Mouse (Mus musculus): ENCODE data around the gene Plekhg1. TPM values are rescaled to one million over a fixed set of nuclear protein-coding genes. Genes with fewer than 3 reads are reported as not detected.

The Plekhg1 gene
- polyA plus RNA-seq, 1 experiment from 2014 or later: 16.2 TPM

- DNase-seq (ENCODE audit: low spot score) (no peak), ATAC-seq (replicated peaks; ENCODE audit: insufficient number of reproducible peaks, low FRiP score, low TSS enrichment, low read depth) (no peak)
Measured at GRCm38 (mm10) chr10:3724665-3725064, 15.5 kb upstream of the Plekhg1 start.

DNA sequence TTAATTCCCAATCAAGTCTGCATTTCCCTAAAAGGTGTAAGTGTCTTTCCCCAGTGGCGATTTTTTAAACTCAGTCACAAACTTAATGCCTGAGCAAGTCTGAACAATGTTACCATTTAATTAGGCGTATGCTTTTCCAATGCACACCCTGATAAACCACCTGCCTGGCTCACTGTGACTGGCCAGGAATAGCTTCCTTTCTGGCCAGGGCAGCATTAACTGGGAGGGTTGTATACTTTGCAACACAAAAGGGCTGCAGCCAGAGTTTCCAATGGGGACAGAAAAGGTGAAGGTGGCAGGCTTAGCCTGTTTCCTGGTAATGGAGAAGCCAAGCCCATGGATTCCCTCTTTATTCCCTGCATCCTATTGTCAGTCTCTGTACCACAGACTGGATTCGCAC lies 10.5 kb upstream of the Plekhg1 start:
- Histone ChIP-seq H3K9ac (replicated peaks; ENCODE audit: low read length) (no peak overlapping the region), H3K4me3 (ENCODE audit: low read depth, low read length) (no peak overlapping the region), H3K4me1 (ENCODE audit: control insufficient read depth, insufficient read depth, low read length) (no peaks in the 10 kb centered on the region), H3K27me3 (ENCODE audit: control insufficient read depth, insufficient read depth, low read length) (no peaks in the 10 kb centered on the region), H3K9me3 (replicated peaks; ENCODE audit: control insufficient read depth, low read length) (no peaks in the 10 kb centered on the region), H3K36me3 (replicated peaks; ENCODE audit: control insufficient read depth, insufficient read depth, low read depth, low read length) (no peaks in the 10 kb centered on the region), H3K4me2 (ENCODE audit: low read depth, low read length) (no peak overlapping the region), H3K27ac (replicated peaks; ENCODE audit: low read depth, low read length) (peak overlapping the region; percentile 28; the same call in 1 of the 2 replicates)
- WGBS: 47% methylated on average over 3 of the region's 3 CpGs
- no peak for DNase-seq (ENCODE audit: low spot score)
- no peak for ATAC-seq (replicated peaks; ENCODE audit: insufficient number of reproducible peaks, low FRiP score, low TSS enrichment, low read depth)

More at GRCm38 (mm10) chr10:3724665-3725064, 15.5 kb upstream of the Plekhg1 start:
- no peak overlapping the region for H3K9ac ChIP-seq (replicated peaks; ENCODE audit: low read length)
- H3K9me3 ChIP-seq (replicated peaks; ENCODE audit: control insufficient read depth, low read length): no peaks in the 10 kb centered on the region
- no peak overlapping the region for H3K4me3 ChIP-seq (ENCODE audit: low read depth, low read length)
- H3K27ac ChIP-seq (replicated peaks; ENCODE audit: low read depth, low read length): no peak overlapping the region
- no peaks in the 10 kb centered on the region for H3K4me1 ChIP-seq (ENCODE audit: control insufficient read depth, insufficient read depth, low read length)
- H3K36me3 ChIP-seq (replicated peaks; ENCODE audit: control insufficient read depth, insufficient read depth, low read depth, low read length): no peaks in the 10 kb centered on the region
- no peaks in the 10 kb centered on the region for H3K27me3 ChIP-seq (ENCODE audit: control insufficient read depth, insufficient read depth, low read length)
- WGBS: 73% methylated on average over 1 of the region's 1 CpGs
- no peak overlapping the region for H3K4me2 ChIP-seq (ENCODE audit: low read depth, low read length)

DNA sequence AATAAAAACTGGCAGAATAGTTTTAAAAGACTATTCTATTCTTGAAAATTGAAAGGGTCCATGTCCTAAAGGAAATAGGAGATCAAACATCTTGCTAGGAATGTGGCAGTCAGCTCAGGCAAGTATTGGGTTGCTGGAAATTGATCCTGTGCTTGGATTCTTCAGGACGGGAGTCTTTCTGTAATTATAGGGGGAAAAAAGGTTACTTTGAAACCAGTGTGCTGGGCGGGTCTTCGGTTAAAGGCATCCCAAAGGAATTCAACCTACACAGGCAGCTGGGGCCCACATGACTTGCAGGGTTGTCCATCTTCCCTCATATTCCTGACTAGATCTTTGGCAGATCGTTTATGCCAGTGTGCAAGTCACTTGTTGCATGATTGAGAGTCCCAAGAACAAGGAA lies 9.8 kb upstream of the Plekhg1 start:
- Histone ChIP-seq H3K36me3 (replicated peaks; ENCODE audit: control insufficient read depth, insufficient read depth, low read depth, low read length) (no peaks in the 10 kb centered on the region), H3K27me3 (ENCODE audit: control insufficient read depth, insufficient read depth, low read length) (no peaks in the 10 kb centered on the region), H3K27ac (replicated peaks; ENCODE audit: low read depth, low read length) (no peak overlapping the region), H3K4me3 (ENCODE audit: low read depth, low read length) (no peak overlapping the region), H3K4me1 (ENCODE audit: control insufficient read depth, insufficient read depth, low read length) (no peaks in the 10 kb centered on the region), H3K9ac (replicated peaks; ENCODE audit: low read length) (no peak overlapping the region), H3K9me3 (replicated peaks; ENCODE audit: control insufficient read depth, low read length) (no peaks in the 10 kb centered on the region), H3K4me2 (ENCODE audit: low read depth, low read length) (no peak overlapping the region)
- DNase-seq (ENCODE audit: low spot score): peak; percentile 82
- 14% methylated on average over 4 of the region's 4 CpGs for WGBS
- no peak for ATAC-seq (replicated peaks; ENCODE audit: insufficient number of reproducible peaks, low FRiP score, low TSS enrichment, low read depth)

DNA sequence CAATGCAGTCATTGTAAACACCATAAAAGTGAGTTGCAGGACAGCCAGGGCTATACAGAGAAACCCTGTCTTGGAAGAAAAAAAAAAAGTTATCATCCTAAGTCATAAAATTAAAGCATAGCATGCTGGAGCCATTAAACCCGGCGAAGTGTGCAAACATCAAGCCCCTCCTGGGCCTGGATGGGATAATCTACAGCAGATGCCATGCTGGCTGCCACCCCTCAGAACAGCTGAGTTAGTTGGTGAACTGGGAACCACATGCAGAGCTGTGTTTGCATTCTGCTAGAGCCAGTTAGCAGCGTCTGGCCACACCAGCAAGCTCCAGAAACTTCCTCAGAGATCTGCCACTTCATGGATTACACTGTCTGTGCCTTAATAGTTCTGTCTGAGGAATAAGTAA lies 3.1 kb upstream of the Plekhg1 start:
- Histone ChIP-seq H3K36me3 (replicated peaks; ENCODE audit: control insufficient read depth, insufficient read depth, low read depth, low read length) (no peaks in the 10 kb centered on the region), H3K4me3 (ENCODE audit: low read depth, low read length) (no peak overlapping the region), H3K27ac (replicated peaks; ENCODE audit: low read depth, low read length) (no peak overlapping the region), H3K9ac (replicated peaks; ENCODE audit: low read length) (no peak overlapping the region), H3K4me1 (ENCODE audit: control insufficient read depth, insufficient read depth, low read length) (no peaks in the 10 kb centered on the region), H3K27me3 (ENCODE audit: control insufficient read depth, insufficient read depth, low read length) (no peaks in the 10 kb centered on the region), H3K9me3 (replicated peaks; ENCODE audit: control insufficient read depth, low read length) (no peaks in the 10 kb centered on the region), H3K4me2 (ENCODE audit: low read depth, low read length) (no peak overlapping the region)
- 22% methylated on average over 3 of the region's 3 CpGs for WGBS
- peak; percentile 64 for DNase-seq (ENCODE audit: low spot score)
- no peak for ATAC-seq (replicated peaks; ENCODE audit: insufficient number of reproducible peaks, low FRiP score, low TSS enrichment, low read depth)

DNA sequence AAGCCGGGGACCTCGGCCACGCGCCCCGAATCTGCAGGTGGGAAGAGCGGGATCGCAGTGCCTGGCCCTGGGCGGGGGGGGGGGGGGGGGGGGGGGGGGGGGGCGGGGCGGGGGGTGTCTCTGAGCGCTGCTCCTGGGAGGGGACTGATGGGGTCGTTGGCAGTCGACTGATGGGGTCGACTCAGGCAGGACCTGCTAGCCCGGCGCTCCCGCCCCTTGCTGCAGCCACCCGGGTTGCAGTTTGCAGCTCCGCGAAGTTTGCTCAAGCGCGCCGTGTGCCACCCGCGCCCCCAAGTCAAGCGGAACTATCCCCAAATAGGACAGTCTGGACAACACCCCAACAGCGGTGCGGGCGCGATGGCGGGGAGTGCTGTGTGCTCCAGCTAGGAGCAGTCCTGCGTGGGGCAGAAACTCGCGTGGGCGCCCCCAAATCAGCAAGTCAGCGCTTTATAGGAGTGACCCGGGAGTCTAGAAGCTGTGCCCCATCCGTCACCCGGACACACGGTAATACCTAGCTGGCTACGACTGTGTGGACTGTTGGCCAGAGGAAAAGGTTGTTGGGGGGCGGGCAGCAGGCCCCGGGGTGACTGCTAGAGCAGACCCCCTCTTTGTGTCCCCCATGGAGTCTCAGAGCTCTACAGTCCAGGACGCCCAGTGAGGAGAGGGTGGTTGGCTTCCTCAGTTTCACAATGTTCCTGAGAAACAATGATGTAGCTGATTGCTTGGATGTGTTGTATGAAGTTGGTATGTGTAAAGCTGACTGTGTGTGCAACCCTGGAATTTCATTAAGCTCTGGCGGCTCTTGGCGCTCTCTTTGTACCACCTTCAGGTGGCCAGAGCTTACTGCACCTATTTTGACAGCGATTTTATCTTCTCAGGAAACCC lies 582 bp downstream of the Plekhg1 start:
- ATAC-seq (replicated peaks; ENCODE audit: insufficient number of reproducible peaks, low FRiP score, low TSS enrichment, low read depth): peak; percentile 81
- peak overlapping the region; percentile 85 for H3K27ac ChIP-seq (replicated peaks; ENCODE audit: low read depth, low read length)
- peak overlapping the region; percentile 79 for H3K4me2 ChIP-seq (ENCODE audit: low read depth, low read length)
- no peaks in the 10 kb centered on the region; the same call in 1 of the 2 replicates for H3K4me1 ChIP-seq (ENCODE audit: control insufficient read depth, insufficient read depth, low read length)
- DNase-seq (ENCODE audit: low spot score): peak; percentile 85
- peak overlapping the region; percentile 75 for H3K9ac ChIP-seq (replicated peaks; ENCODE audit: low read length)
- peak overlapping the region; percentile 65 for H3K4me3 ChIP-seq (ENCODE audit: low read depth, low read length)
- H3K36me3 ChIP-seq (replicated peaks; ENCODE audit: control insufficient read depth, insufficient read depth, low read depth, low read length): no peaks in the 10 kb centered on the region
- H3K9me3 ChIP-seq (replicated peaks; ENCODE audit: control insufficient read depth, low read length): no peaks in the 10 kb centered on the region
- WGBS: under 1% methylated on average over 34 of the region's 47 CpGs
- no peaks in the 10 kb centered on the region for H3K27me3 ChIP-seq (ENCODE audit: control insufficient read depth, insufficient read depth, low read length)

DNA sequence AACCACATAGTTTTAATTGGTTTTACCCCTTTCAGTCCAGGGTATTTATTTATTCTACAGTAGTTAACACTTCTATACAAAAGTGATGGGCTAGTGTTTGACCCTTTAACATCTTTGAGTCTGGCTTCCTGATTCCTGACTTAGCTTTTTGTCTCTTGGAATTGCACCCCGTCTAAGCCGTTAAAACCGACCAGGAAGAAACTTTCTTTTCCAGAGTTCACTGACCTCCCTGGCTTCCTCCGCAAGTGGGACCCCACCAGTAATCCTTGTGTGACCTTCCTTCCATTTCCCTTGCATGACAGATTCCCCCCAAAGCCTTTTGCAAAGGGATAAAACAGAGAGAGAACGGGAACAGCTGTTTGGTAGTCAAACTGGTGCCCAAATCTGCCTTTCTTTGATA lies 1.6 kb downstream of the Plekhg1 start:
- no peaks in the 10 kb centered on the region; the same call in 1 of the 2 replicates for H3K4me1 ChIP-seq (ENCODE audit: control insufficient read depth, insufficient read depth, low read length)
- WGBS: 4% methylated on average over 5 of the region's 5 CpGs
- ATAC-seq (replicated peaks; ENCODE audit: insufficient number of reproducible peaks, low FRiP score, low TSS enrichment, low read depth) (no peak), DNase-seq (ENCODE audit: low spot score) (no peak)
- peak overlapping the region; percentile 65 for H3K4me3 ChIP-seq (ENCODE audit: low read depth, low read length)
- H3K9me3 ChIP-seq (replicated peaks; ENCODE audit: control insufficient read depth, low read length): no peaks in the 10 kb centered on the region
- 0 out of 2 replicates have a peak overlapping the region, but pooled peaks have one; percentile 7 for H3K9ac ChIP-seq (replicated peaks; ENCODE audit: low read length)
- H3K27me3 ChIP-seq (ENCODE audit: control insufficient read depth, insufficient read depth, low read length): no peaks in the 10 kb centered on the region
- no peak overlapping the region for H3K27ac ChIP-seq (replicated peaks; ENCODE audit: low read depth, low read length)
- no peaks in the 10 kb centered on the region for H3K36me3 ChIP-seq (replicated peaks; ENCODE audit: control insufficient read depth, insufficient read depth, low read depth, low read length)
- peak overlapping the region; percentile 27 for H3K4me2 ChIP-seq (ENCODE audit: low read depth, low read length)

DNA sequence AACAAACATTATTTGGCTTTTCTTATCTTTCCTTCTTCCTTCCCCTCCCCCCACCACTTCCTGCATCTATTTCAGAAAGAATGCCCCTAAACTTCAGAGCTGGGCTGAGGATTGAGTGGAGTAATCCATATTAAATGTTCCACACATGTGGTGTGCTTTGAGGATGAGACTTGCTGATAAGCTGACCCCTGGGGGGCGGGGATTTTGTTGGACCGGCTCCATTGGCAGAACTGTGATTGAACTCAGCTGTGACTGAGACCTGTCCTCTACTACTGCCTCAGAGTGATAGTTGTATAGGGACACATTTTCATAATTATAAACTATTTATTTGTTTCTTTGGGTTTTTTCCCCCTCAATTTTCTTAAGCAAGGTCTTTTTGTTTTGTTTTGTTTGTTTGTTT lies 2.9 kb downstream of the Plekhg1 start:
- DNase-seq (ENCODE audit: low spot score) (peak; percentile 15), ATAC-seq (replicated peaks; ENCODE audit: insufficient number of reproducible peaks, low FRiP score, low TSS enrichment, low read depth) (no peak)
- H3K9ac ChIP-seq (replicated peaks; ENCODE audit: low read length): no peak overlapping the region
- H3K27ac ChIP-seq (replicated peaks; ENCODE audit: low read depth, low read length): no peak overlapping the region
- no peak overlapping the region for H3K4me2 ChIP-seq (ENCODE audit: low read depth, low read length)
- no peaks in the 10 kb centered on the region for H3K9me3 ChIP-seq (replicated peaks; ENCODE audit: control insufficient read depth, low read length)
- WGBS: 47% methylated on average over 2 of the region's 2 CpGs
- no peaks in the 10 kb centered on the region for H3K27me3 ChIP-seq (ENCODE audit: control insufficient read depth, insufficient read depth, low read length)
- H3K4me1 ChIP-seq (ENCODE audit: control insufficient read depth, insufficient read depth, low read length): no peaks in the 10 kb centered on the region; the same call in 1 of the 2 replicates
- no peak overlapping the region for H3K4me3 ChIP-seq (ENCODE audit: low read depth, low read length)
- no peaks in the 10 kb centered on the region for H3K36me3 ChIP-seq (replicated peaks; ENCODE audit: control insufficient read depth, insufficient read depth, low read depth, low read length)

GRCm38 (mm10) chr10:3743826-3744225 lies 3.7 kb downstream of the Plekhg1 start:
- no peak for ATAC-seq (replicated peaks; ENCODE audit: insufficient number of reproducible peaks, low FRiP score, low TSS enrichment, low read depth)
- H3K4me2 ChIP-seq (ENCODE audit: low read depth, low read length): no peak overlapping the region
- H3K9ac ChIP-seq (replicated peaks; ENCODE audit: low read length): no peak overlapping the region
- H3K27me3 ChIP-seq (ENCODE audit: control insufficient read depth, insufficient read depth, low read length): no peaks in the 10 kb centered on the region
- H3K36me3 ChIP-seq (replicated peaks; ENCODE audit: control insufficient read depth, insufficient read depth, low read depth, low read length): no peaks in the 10 kb centered on the region
- H3K4me1 ChIP-seq (ENCODE audit: control insufficient read depth, insufficient read depth, low read length): no peaks in the 10 kb centered on the region; the same call in 1 of the 2 replicates
- H3K27ac ChIP-seq (replicated peaks; ENCODE audit: low read depth, low read length): no peak overlapping the region
- no peak overlapping the region for H3K4me3 ChIP-seq (ENCODE audit: low read depth, low read length)
- H3K9me3 ChIP-seq (replicated peaks; ENCODE audit: control insufficient read depth, low read length): no peaks in the 10 kb centered on the region
- no peak for DNase-seq (ENCODE audit: low spot score)
- 86% methylated on average over 5 of the region's 5 CpGs for WGBS

Measured in embryonic facial prominence, embryonic 11.5 days (tissue).